Mouse (Mus musculus): Measurements from ENCODE around the gene Fgf2.

DNA sequence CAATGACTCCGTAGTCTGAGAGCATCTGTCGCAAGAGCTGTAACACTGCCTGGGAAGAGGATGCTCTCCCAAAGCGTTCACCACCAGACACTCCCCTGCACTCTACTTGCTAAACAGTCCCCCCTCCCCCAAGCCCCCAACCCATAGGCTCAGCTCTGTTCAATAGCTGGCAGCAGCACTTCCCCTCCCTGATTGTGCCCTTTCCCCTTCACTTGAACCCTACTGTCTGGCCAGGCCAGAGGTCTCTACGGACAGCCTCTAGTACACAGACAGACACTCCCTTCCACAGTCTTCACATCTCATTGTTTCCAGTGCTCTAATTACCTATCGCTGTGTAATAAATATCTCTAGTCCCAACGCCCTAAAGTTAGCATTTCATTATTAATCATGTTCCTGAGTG is 29.8 kb downstream of the Fgf2 start:
- TF ChIP-seq EP300 (IDR thresholded peaks at IDR 0.05; ENCODE audit: low read depth in 1 of 2, low read length in 2 of 2) (no peak), ZMIZ1 (IDR thresholded peaks at IDR 0.05; ENCODE audit: low read depth, low read length) (no peak), POLR2A (IDR thresholded peaks at IDR 0.05; ENCODE audit: control insufficient read depth in 1 of 2, insufficient read depth in 1 of 2, low read depth in 1 of 2, low read length in 2 of 2, poor library complexity in 1 of 2) (no peak), CTCF (IDR thresholded peaks at IDR 0.05 in 2 of 3, conservative IDR thresholded peaks at IDR 0.05 in 1 of 3; ENCODE audit: control insufficient read depth in 1 of 3, insufficient read depth in 1 of 3, low read depth in 2 of 3, low read length in 3 of 3, poor library complexity in 1 of 3, severe bottlenecking in 1 of 3) (no peak), TCF12 (IDR thresholded peaks at IDR 0.05; ENCODE audit: low read depth, low read length) (no peak), ZNF384 (IDR thresholded peaks at IDR 0.05; ENCODE audit: low read depth, low read length) (no peak)

Measured in MEL (cell line).